Mouse (Mus musculus) splenic B cell, adult 2 months (primary cell): ENCODE measurements around the gene Srp72.
"Not testable (repeated sequence)": the region's sequence is repeated elsewhere in the genome, so short reads cannot be mapped to it uniquely, and the experiment has no call there.

Experiments used
- DNase-seq: peaks from one replicate; pipeline ENCODE4 v3.0.0-alpha.2; 2011; ENCODE audit warnings: low read depth, low spot score
- H3K27me3 ChIP-seq: 2 replicates; pipeline ENCODE4 v1.6.1; 2012; ENCODE audit warnings: mild to moderate bottlenecking, low read length, moderate library complexity, mixed read lengths; ENCODE audit not compliant: control insufficient read depth, poor library complexity, insufficient read depth, severe bottlenecking
- H3K36me3 ChIP-seq: 2 replicates; pipeline ENCODE4 v1.6.1; 2012; ENCODE audit warnings: mild to moderate bottlenecking, low read length, moderate library complexity, mixed read lengths; ENCODE audit not compliant: control insufficient read depth, poor library complexity, insufficient read depth, severe bottlenecking

Srp72 gene

GRCm38 (mm10) chr5:76952112-76953040, 22.1 kb upstream of the Srp72 start:
- H3K36me3 ChIP-seq, result 0 out of 2 replicates have a peak, but pooled peaks cover 2% of the 10 kb centered on the region
- no peaks in the 10 kb centered on the region for H3K27me3 ChIP-seq
- DNase-seq, result no peak

- no peak for DNase-seq
- H3K27me3 ChIP-seq, result no peaks in the 10 kb centered on the region
- H3K36me3 ChIP-seq, result peaks cover 4% of the 10 kb centered on the region; the same call in 1 of the 2 replicates
These were observed 20.7 kb upstream of the Srp72 start for GRCm38 (mm10) chr5:76953794-76954193.

- Histone ChIP-seq H3K27me3 (no peaks in the 10 kb centered on the region), H3K36me3 (peaks cover 7% of the 10 kb centered on the region)
- DNase-seq, result peak; percentile 56
These were observed 20.1 kb upstream of the Srp72 start for GRCm38 (mm10) chr5:76954271-76954900.

GRCm38 (mm10) chr5:76955474-76955873, 19.0 kb upstream of the Srp72 start:
- no peaks in the 10 kb centered on the region for H3K27me3 ChIP-seq
- H3K36me3 ChIP-seq, result peaks cover 9% of the 10 kb centered on the region
- no peak for DNase-seq

GRCm38 (mm10) chr5:76957954-76958353, 16.5 kb upstream of the Srp72 start:
- H3K27me3 ChIP-seq, result no peaks in the 10 kb centered on the region
- H3K36me3 ChIP-seq, result peaks cover 13% of the 10 kb centered on the region
- DNase-seq, result peak; percentile 20

- no peak for DNase-seq
- H3K36me3 ChIP-seq, result peaks cover 16% of the 10 kb centered on the region
- no peaks in the 10 kb centered on the region for H3K27me3 ChIP-seq
These were observed 14.9 kb upstream of the Srp72 start for GRCm38 (mm10) chr5:76959587-76959986.

GRCm38 (mm10) chr5:76962545-76962944, 11.9 kb upstream of the Srp72 start:
- Histone ChIP-seq H3K27me3 (no peaks in the 10 kb centered on the region), H3K36me3 (peaks cover 20% of the 10 kb centered on the region)
- no peak for DNase-seq

- no peak for DNase-seq
- no peaks in the 10 kb centered on the region for H3K27me3 ChIP-seq
- H3K36me3 ChIP-seq, result peaks cover 17% of the 10 kb centered on the region
These were observed 9.8 kb upstream of the Srp72 start for GRCm38 (mm10) chr5:76964651-76965050.

- Histone ChIP-seq H3K36me3 (peaks cover 9% of the 10 kb centered on the region; the same call in 1 of the 2 replicates), H3K27me3 (no peaks in the 10 kb centered on the region)
- DNase-seq, result no peak
These were observed 5.2 kb upstream of the Srp72 start for GRCm38 (mm10) chr5:76969250-76969649.

GRCm38 (mm10) chr5:76971115-76971514, 3.4 kb upstream of the Srp72 start:
- not testable (repeated sequence) for H3K36me3 ChIP-seq, DNase-seq, H3K27me3 ChIP-seq

- peak; percentile 50 for DNase-seq
- no peaks in the 10 kb centered on the region for H3K27me3 ChIP-seq
- H3K36me3 ChIP-seq, result peaks cover 7% of the 10 kb centered on the region; the same call in 1 of the 2 replicates
These were observed 995 bp upstream of the Srp72 start for GRCm38 (mm10) chr5:76973488-76973887.

GRCm38 (mm10) chr5:76974207-76974553, 303 bp upstream of the Srp72 start:
- Histone ChIP-seq H3K36me3 (peaks cover 5% of the 10 kb centered on the region; the same call in 1 of the 2 replicates), H3K27me3 (no peaks in the 10 kb centered on the region)
- DNase-seq, result no peak

- H3K27me3 ChIP-seq, result no peaks in the 10 kb centered on the region
- peaks cover 9% of the 10 kb centered on the region; the same call in 1 of the 2 replicates for H3K36me3 ChIP-seq
- no peak for DNase-seq
These were observed 1.3 kb downstream of the Srp72 start for GRCm38 (mm10) chr5:76975736-76976135.

- Histone ChIP-seq H3K36me3 (peaks cover 20% of the 10 kb centered on the region), H3K27me3 (no peaks in the 10 kb centered on the region)
- DNase-seq, result no peak
These were observed 9.5 kb downstream of the Srp72 start for GRCm38 (mm10) chr5:76984015-76984414.

GRCm38 (mm10) chr5:76990789-76991188, 16.3 kb downstream of the Srp72 start:
- Histone ChIP-seq H3K27me3 (no peaks in the 10 kb centered on the region), H3K36me3 (peaks cover 31% of the 10 kb centered on the region)
- no peak for DNase-seq
